Mouse (Mus musculus) olfactory bulb, adult 2 months (tissue): ENCODE data around the gene Cacnb3. TPM values are rescaled to one million over a fixed set of nuclear protein-coding genes. Genes with fewer than 3 reads are reported as not detected.
"Not testable (repeated sequence)": the region's sequence is repeated elsewhere in the genome, so short reads cannot be mapped to it uniquely, and the experiment has no call there.

Source experiments
- H3K27ac ChIP-seq: fragments of 200-500 bp; 2 replicates; pipeline ENCODE4 v1.5.1; 2012; ENCODE audit warnings: low read depth, low read length; ENCODE audit not compliant: insufficient read depth
- H3K4me1 ChIP-seq: fragments of 200-500 bp; 2 replicates; pipeline ENCODE4 v1.6.1; 2012; ENCODE audit warnings: low read length; ENCODE audit not compliant: control insufficient read depth, insufficient read depth
- H3K4me3 ChIP-seq: fragments of 200-500 bp; 2 replicates; pipeline ENCODE4 v1.5.1; 2012; ENCODE audit warnings: mild to moderate bottlenecking, low read depth, low read length, moderate library complexity; ENCODE audit not compliant: insufficient read depth
- CTCF ChIP-seq: fragments of 200-500 bp; IDR thresholded peaks from 2 replicates; pipeline ENCODE4 v1.5.1; 2012; ENCODE audit warnings: low read depth, mild to moderate bottlenecking, low read length, moderate library complexity; ENCODE audit not compliant: insufficient read depth
- POLR2A ChIP-seq: fragments of 200-500 bp; IDR thresholded peaks from 2 replicates; pipeline ENCODE4 v1.6.1; 2012; ENCODE audit warnings: mild to moderate bottlenecking, low read depth, low read length, moderate library complexity; ENCODE audit not compliant: insufficient read depth
- WGBS: fragments of 180-500 bp; shearing (Covaris S2); methylation state at CpG from one replicate; pipeline ENCODE4 v1.1.7; 2018; 5-methylcytosine and 5-hydroxymethylcytosine counted together
- polyA plus RNA-seq: library from polyadenylated mRNA; stranded (reverse); fragments of >200 nt; gene quantifications from 2 replicates; pipeline ENCODE4 v1.2.4, GENCODE M21; 2012; ENCODE audit warnings: low replicate concordance; ENCODE audit not compliant: missing spikeins, insufficient read depth, insufficient read length

Gene Cacnb3
- polyA plus RNA-seq, result not detected in 2 replicates

GRCm38 (mm10) chr15:98630540-98630939 lies at the start of gene Cacnb3:
TSS of gene Cacnb3 (plus strand) at chr15:98630840.
- no peak within 1 kb of the TSS for H3K27ac ChIP-seq
- 50% methylated on average over 4 of the region's 4 CpGs for WGBS
- peak within 1 kb of the TSS; percentile 72 for H3K4me3 ChIP-seq
- peaks cover 46% of the 10 kb centered on the region for H3K4me1 ChIP-seq
- TF ChIP-seq POLR2A (no peak), CTCF (no peak)

DNA sequence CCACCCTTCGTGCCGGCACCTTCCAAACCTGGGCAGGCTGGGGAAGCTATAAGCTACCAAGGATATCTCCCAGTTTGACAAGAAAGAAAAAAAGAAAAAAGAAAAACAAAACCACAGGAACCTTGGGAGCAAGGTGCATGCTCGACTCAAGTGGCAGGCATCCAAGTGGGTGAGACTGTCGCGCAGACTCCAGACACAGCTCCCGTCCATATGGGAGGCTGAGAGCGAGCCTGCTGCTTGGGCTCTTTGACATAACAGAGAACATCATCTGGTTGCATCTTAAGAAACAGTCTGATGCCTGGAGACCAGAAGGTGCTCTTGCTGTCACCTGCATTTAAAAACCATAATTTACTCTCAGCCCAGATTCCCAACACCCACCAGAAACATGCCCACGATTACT lies 48.2 kb upstream of the Cacnb3 start:
- WGBS, result 64% methylated on average over 8 of the region's 8 CpGs
- TF ChIP-seq POLR2A, result no peak
- TF ChIP-seq CTCF, result no peak
- Histone ChIP-seq H3K4me1 (peaks cover 15% of the 10 kb centered on the region; the same call in 1 of the 2 replicates), H3K4me3 (no peak overlapping the region), H3K27ac (peak overlapping the region; percentile 66; the same call in 1 of the 2 replicates)

GRCm38 (mm10) chr15:98582996-98583395 lies 47.6 kb upstream of the Cacnb3 start:
- Histone ChIP-seq H3K4me1 (peaks cover 15% of the 10 kb centered on the region; the same call in 1 of the 2 replicates), H3K27ac (peak overlapping the region; percentile 66), H3K4me3 (no peak overlapping the region)
- TF ChIP-seq POLR2A (no peak), CTCF (no peak)
- WGBS, result 39% methylated on average over 8 of the region's 8 CpGs

GRCm38 (mm10) chr15:98585421-98585820 lies 45.2 kb upstream of the Cacnb3 start:
- Histone ChIP-seq H3K27ac (no peak overlapping the region), H3K4me1 (peaks cover 15% of the 10 kb centered on the region; the same call in 1 of the 2 replicates), H3K4me3 (no peak overlapping the region)
- no peak for TF ChIP-seq CTCF
- no peak for TF ChIP-seq POLR2A
- WGBS, result 45% methylated on average over 7 of the region's 7 CpGs

DNA sequence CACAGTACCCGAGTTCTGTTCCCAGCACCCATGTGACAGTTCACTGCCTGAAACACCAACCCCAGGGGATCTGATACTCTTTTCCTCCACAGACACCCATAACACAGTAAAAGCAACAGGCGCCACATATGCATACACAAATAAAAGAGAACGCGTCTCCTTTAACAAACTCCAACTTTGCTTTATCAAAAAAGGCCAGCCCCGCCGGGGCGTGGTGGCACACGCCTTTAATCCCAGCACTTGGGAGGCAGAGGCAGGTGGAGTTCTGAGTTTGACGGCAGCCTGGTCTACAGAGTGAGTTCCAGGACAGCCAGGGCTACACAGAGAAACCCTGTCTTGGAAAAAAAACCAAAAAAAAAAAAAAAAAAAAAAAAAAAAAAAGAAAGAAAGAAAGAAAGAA lies 44.5 kb upstream of the Cacnb3 start:
- H3K4me1 ChIP-seq, result peaks cover 15% of the 10 kb centered on the region; the same call in 1 of the 2 replicates
- not testable (repeated sequence) for H3K4me3 ChIP-seq, H3K27ac ChIP-seq
- 81% methylated on average over 9 of the region's 9 CpGs for WGBS

DNA sequence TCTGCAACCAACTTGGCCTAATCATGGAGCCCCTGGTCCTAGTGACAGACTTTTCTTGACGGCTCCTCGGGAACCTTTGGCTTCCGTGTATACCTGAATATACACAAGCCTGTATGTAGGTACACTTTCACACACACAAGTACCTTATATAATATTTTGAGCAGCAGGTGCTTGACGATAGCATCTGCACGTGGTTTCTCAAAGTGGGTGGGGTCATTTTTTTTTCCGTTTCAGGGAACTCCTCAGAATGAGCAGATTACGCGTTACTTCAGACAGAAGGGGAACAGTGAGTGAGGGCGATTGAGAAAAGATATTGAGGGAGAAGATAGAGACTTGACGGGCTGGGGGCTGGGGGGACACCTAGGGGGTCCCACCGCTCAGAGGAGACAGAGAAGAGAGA lies 42.9 kb upstream of the Cacnb3 start:
- no peak overlapping the region for H3K27ac ChIP-seq
- 88% methylated on average over 11 of the region's 11 CpGs for WGBS
- H3K4me3 ChIP-seq, result no peak overlapping the region
- TF ChIP-seq POLR2A, result no peak
- no peak for TF ChIP-seq CTCF
- H3K4me1 ChIP-seq, result peaks cover 11% of the 10 kb centered on the region; the same call in 1 of the 2 replicates

DNA sequence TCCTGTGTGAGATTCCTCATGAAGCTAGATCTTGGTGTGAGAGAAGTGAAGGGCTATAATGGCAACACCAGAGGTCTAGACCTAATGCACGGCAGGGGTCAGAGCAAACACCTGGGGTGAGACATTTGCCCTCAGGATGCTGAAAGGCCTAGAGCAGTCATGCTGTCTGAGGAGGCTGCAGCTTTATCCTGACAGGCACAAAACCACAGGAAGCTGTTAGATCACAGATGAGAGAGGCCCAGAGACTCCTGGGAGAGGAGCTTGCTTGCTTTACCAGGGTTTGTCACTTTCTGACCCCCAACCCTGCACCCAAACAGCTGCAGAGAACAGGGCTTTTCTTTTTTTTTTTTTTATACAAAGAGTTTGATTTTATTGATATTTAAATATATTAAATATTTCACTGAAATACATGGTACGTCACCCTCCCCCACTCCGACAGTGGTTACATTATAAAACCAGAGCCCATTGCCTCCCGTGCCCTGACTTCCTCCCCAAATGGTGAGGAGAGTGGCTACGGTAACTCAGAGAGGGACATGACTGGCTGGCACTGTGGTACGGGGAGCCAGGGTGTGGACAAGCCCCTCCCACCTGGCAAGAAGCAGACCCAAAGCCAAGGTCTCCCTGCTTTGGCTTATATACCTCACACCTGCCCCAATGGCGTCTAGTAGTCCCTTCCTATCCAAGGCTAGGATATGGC lies 40.9 kb upstream of the Cacnb3 start:
- no peak overlapping the region for H3K27ac ChIP-seq
- H3K4me1 ChIP-seq, result peaks cover 13% of the 10 kb centered on the region
- TF ChIP-seq POLR2A (no peak), CTCF (no peak)
- WGBS, result 82% methylated on average over 7 of the region's 7 CpGs
- H3K4me3 ChIP-seq, result no peak overlapping the region

GRCm38 (mm10) chr15:98591396-98591795 lies 39.2 kb upstream of the Cacnb3 start:
- H3K4me1 ChIP-seq, result peaks cover 10% of the 10 kb centered on the region
- WGBS, result 72% methylated on average over 4 of the region's 4 CpGs
- no peak for TF ChIP-seq POLR2A
- no peak for TF ChIP-seq CTCF
- H3K27ac ChIP-seq, result no peak overlapping the region
- H3K4me3 ChIP-seq, result no peak overlapping the region

GRCm38 (mm10) chr15:98594193-98594592 lies 36.4 kb upstream of the Cacnb3 start:
- no peak for TF ChIP-seq POLR2A
- no peak for TF ChIP-seq CTCF
- Histone ChIP-seq H3K4me1 (peaks cover 10% of the 10 kb centered on the region), H3K4me3 (no peak overlapping the region), H3K27ac (no peak overlapping the region)
- WGBS, result 62% methylated on average over 19 of the region's 19 CpGs
